Mouse (Mus musculus): ENCODE measurements around the gene Hs6st1.
"Not testable (repeated sequence)": the region's sequence is repeated elsewhere in the genome, so short reads cannot be mapped to it uniquely, and the experiment has no call there.

Hs6st1 gene

GRCm38 (mm10) chr1:36068076-36068475 is at the start of gene Hs6st1:
Hs6st1 (plus strand) TSS chr1:36068400.
- peak; percentile 97 for DNase-seq

GRCm38 (mm10) chr1:36018617-36019016 is 49.6 kb upstream of the Hs6st1 start:
- no peak for DNase-seq

GRCm38 (mm10) chr1:36019161-36019560 is 49.0 kb upstream of the Hs6st1 start:
- DNase-seq, result no peak

- DNase-seq, result no peak
Observed at GRCm38 (mm10) chr1:36020315-36020714, 47.9 kb upstream of the Hs6st1 start.

- DNase-seq, result peak; percentile 17
Observed at GRCm38 (mm10) chr1:36030421-36030821, 37.8 kb upstream of the Hs6st1 start.

GRCm38 (mm10) chr1:36038769-36039168 is 29.4 kb upstream of the Hs6st1 start:
- DNase-seq, result no peak

GRCm38 (mm10) chr1:36042072-36042471 is 26.1 kb upstream of the Hs6st1 start:
- DNase-seq, result no peak

- DNase-seq, result not testable (repeated sequence)
Observed at GRCm38 (mm10) chr1:36043793-36044192, 24.4 kb upstream of the Hs6st1 start.

- DNase-seq, result no peak
Observed at GRCm38 (mm10) chr1:36044288-36044687, 23.9 kb upstream of the Hs6st1 start.

GRCm38 (mm10) chr1:36052672-36053071 is 15.5 kb upstream of the Hs6st1 start:
- no peak for DNase-seq

- no peak for DNase-seq
Observed at GRCm38 (mm10) chr1:36053566-36053965, 14.6 kb upstream of the Hs6st1 start.

- no peak for DNase-seq
Observed at GRCm38 (mm10) chr1:36054182-36054966, 13.8 kb upstream of the Hs6st1 start.

- DNase-seq, result no peak
Observed at GRCm38 (mm10) chr1:36054967-36055357, 13.2 kb upstream of the Hs6st1 start.

- no peak for DNase-seq
Observed at GRCm38 (mm10) chr1:36059351-36059750, 8.8 kb upstream of the Hs6st1 start.

- no peak for DNase-seq
Observed at GRCm38 (mm10) chr1:36059959-36060953, 7.9 kb upstream of the Hs6st1 start.

- DNase-seq, result no peak
Observed at GRCm38 (mm10) chr1:36061211-36061915, 6.8 kb upstream of the Hs6st1 start.

- peak; percentile 62 for DNase-seq
Observed at GRCm38 (mm10) chr1:36062088-36062805, 6.0 kb upstream of the Hs6st1 start.

GRCm38 (mm10) chr1:36062826-36063640 is 5.2 kb upstream of the Hs6st1 start:
- no peak for DNase-seq

GRCm38 (mm10) chr1:36063641-36063955 is 4.6 kb upstream of the Hs6st1 start:
- no peak for DNase-seq

- no peak for DNase-seq
Observed at GRCm38 (mm10) chr1:36064223-36064622, 4.0 kb upstream of the Hs6st1 start.

Measured in liver (tissue).